Mouse (Mus musculus) small intestine, adult 2 months (tissue): ENCODE data around the gene Tbc1d17.

ENCODE experiments used
- CTCF ChIP-seq: fragments of 200-500 bp; IDR thresholded peaks from 2 replicates; pipeline ENCODE4 v1.5.1; 2012; ENCODE audit warnings: low read depth, mild to moderate bottlenecking, control low read depth, inconsistent platforms, low read length, moderate library complexity, mixed read lengths; ENCODE audit not compliant: insufficient replicate concordance, insufficient read length; ENCODE audit errors: extremely low read depth
- POLR2A ChIP-seq: fragments of 200-500 bp; IDR thresholded peaks from 2 replicates; pipeline ENCODE4 v1.6.1; 2012; ENCODE audit warnings: low read depth, mild to moderate bottlenecking, control low read depth, inconsistent platforms, low read length, moderate library complexity

DNA sequence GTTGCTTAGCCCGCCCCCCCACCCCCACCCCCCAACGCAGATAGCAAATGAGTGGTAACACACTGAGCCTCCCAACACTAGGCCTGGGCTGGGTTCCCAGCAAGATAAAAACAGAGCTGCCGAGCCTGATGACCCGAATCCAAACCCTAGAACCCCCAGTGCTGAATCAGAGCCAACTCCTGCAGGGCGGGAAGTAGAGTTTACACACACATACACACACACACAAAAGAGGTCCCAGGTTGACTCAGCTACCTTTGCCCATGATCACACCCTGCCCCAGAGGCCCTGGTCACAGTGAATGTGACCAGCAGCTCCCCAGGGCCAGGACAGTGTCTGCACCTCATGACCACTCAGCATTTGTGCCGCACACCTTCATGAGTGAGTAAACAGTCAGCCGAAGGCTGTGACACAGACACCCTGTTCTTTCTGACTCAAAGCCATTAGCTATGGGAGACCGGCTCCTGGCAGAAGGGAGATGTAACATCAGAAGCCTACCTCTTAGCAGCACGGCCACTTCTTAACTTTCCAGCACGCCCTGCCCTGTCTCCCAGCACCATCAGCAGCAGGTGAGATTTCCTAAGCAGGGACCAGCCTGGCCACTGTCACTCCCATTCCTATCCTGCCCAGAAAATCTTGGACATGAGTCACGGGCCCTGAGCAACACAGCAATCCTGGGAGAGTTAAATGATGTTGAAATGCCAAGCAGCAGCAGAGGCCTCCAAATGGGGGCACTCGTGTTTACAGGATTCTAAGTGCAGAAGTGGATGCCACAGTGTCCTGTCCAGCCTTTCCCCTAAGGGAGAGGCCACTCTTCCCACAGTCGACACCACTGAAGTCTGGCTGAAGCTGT, 39.6 kb upstream of the Tbc1d17 start:
- TF ChIP-seq CTCF (no peak), POLR2A (no peak)
